Mouse (Mus musculus) gastrocnemius, postnatal 25 days (tissue): ENCODE results near the gene Clock. TPM values are rescaled to one million over a fixed set of nuclear protein-coding genes. Genes with fewer than 3 reads are reported as not detected.

Experiments
- DNase-seq: peaks from one replicate; pipeline ENCODE4 v3.0.0; 2022
- total RNA-seq, 2 experiments: library from RNA; stranded (reverse); gene quantifications; 1 replicate in 1 of 2; 2 replicates in 1 of 2; pipeline ENCODE4 v1.2.3; 2021

The Clock gene
- total RNA-seq, 2 experiments from 2014 or later: 12.7 to 22.8 TPM

- no peak for DNase-seq
Measured at GRCm38 (mm10) chr5:76283890-76284289, 20.7 kb downstream of the Clock start.

GRCm38 (mm10) chr5:76274977-76275376 is 29.6 kb downstream of the Clock start:
- DNase-seq: no peak

GRCm38 (mm10) chr5:76250948-76251347 is 53.6 kb downstream of the Clock start:
- no peak for DNase-seq

- no peak for DNase-seq
Measured at GRCm38 (mm10) chr5:76246539-76246938, 58.1 kb downstream of the Clock start.

- DNase-seq: no peak
Measured at GRCm38 (mm10) chr5:76245419-76245818, 59.2 kb downstream of the Clock start.

GRCm38 (mm10) chr5:76244430-76244829 is 60.2 kb downstream of the Clock start:
- DNase-seq: no peak

GRCm38 (mm10) chr5:76243929-76244328 is 60.7 kb downstream of the Clock start:
- DNase-seq: no peak

GRCm38 (mm10) chr5:76243274-76243673 is 61.3 kb downstream of the Clock start:
- no peak for DNase-seq

GRCm38 (mm10) chr5:76231171-76231855 is 73.3 kb downstream of the Clock start:
- no peak for DNase-seq

GRCm38 (mm10) chr5:76216691-76217090 is 87.9 kb downstream of the Clock start:
- no peak for DNase-seq

- no peak for DNase-seq
Measured at GRCm38 (mm10) chr5:76208066-76208465, 96.5 kb downstream of the Clock start.

- no peak for DNase-seq
Measured at GRCm38 (mm10) chr5:76205886-76206285, 98.7 kb downstream of the Clock start.

GRCm38 (mm10) chr5:76203171-76203570 is 101.4 kb downstream of the Clock start:
- DNase-seq: no peak

GRCm38 (mm10) chr5:76199346-76199745 is 105.2 kb downstream of the Clock start:
- no peak for DNase-seq

GRCm38 (mm10) chr5:76194377-76194945 is 110.1 kb downstream of the Clock start:
- DNase-seq: no peak

GRCm38 (mm10) chr5:76193075-76193474 is 111.5 kb downstream of the Clock start:
- no peak for DNase-seq

GRCm38 (mm10) chr5:76190609-76191008 is 114.0 kb downstream of the Clock start:
- no peak for DNase-seq

- no peak for DNase-seq
Measured at GRCm38 (mm10) chr5:76187885-76188284, 116.7 kb downstream of the Clock start.

GRCm38 (mm10) chr5:76184286-76185080 is 120.1 kb downstream of the Clock start:
- DNase-seq: peak; percentile 70

GRCm38 (mm10) chr5:76183750-76184261 is 120.8 kb downstream of the Clock start, which contains the start of gene Tmem165:
TSS of gene Tmem165 (plus strand) at chr5:76183880.
- peak; percentile 93 for DNase-seq

GRCm38 (mm10) chr5:76183043-76183749 is 121.4 kb downstream of the Clock start:
- no peak for DNase-seq

- no peak for DNase-seq
Measured at GRCm38 (mm10) chr5:76182326-76182725, 122.3 kb downstream of the Clock start.
